Mouse (Mus musculus): ENCODE data around the gene Tbx6. TPM values are rescaled to one million over a fixed set of nuclear protein-coding genes. Genes with fewer than 3 reads are reported as not detected.

The Tbx6 gene
- polyA plus RNA-seq, 1 experiment from 2014 or later: 0.58 TPM

DNA sequence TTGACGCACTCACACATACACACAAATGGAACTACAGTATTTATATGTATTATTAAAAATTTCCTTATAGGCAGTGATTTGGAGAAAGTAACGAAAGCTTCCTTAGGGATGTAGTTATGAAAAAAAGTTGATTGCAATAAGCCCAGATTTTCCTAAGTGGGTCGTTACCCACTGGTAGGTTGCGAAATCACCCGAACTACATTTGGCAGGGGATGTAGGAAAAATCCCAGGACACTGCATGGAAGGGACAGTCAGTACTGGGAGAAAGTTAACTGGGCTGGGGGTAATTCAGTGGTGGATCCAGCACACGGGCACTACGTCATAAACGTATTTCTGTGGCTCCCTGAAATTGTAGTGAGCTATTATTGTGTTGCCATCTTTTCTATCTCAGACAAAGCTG is 35.2 kb downstream of the Tbx6 start:
- Histone ChIP-seq H3K9ac (ENCODE audit: low read length) (no peak overlapping the region), H3K4me3 (ENCODE audit: low read length) (no peak overlapping the region), H3K4me1 (ENCODE audit: control insufficient read depth, insufficient read depth, low read length) (no peaks in the 10 kb centered on the region), H3K4me2 (ENCODE audit: low read depth, low read length) (no peak overlapping the region), H3K27ac (ENCODE audit: low read length) (no peak overlapping the region), H3K36me3 (ENCODE audit: control insufficient read depth, insufficient read depth) (no peaks in the 10 kb centered on the region), H3K9me3 (replicated peaks; ENCODE audit: control insufficient read depth, low read length) (no peaks in the 10 kb centered on the region), H3K27me3 (ENCODE audit: control insufficient read depth, insufficient read depth, low read length) (no peaks in the 10 kb centered on the region)
- WGBS: 85% methylated on average over 8 of the region's 8 CpGs
- ATAC-seq (replicated peaks; ENCODE audit: extremely low read depth, insufficient read depth, low FRiP score): no peak

DNA sequence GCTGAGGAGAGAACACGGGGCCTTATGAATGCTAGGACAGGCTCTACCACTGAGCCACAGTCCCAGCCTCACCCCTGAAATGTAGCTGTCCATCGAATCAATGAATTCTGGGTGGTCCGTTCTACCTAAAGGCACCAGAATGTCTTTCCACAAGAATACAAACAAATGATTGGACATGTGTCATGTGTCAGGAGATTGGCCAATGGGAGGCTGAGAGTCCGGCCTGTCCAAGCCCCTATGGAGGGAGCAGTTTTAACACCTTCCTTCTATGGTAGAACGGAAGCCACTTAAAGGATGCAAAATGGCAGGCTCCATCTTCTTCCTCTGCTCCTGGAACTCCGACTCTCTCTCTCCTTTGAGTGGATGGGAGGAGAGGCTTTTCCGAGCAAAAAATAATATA is 36.3 kb downstream of the Tbx6 start:
- 79% methylated on average over 7 of the region's 7 CpGs for WGBS
- Histone ChIP-seq H3K36me3 (ENCODE audit: control insufficient read depth, insufficient read depth) (no peaks in the 10 kb centered on the region), H3K4me3 (ENCODE audit: low read length) (no peak overlapping the region), H3K27ac (ENCODE audit: low read length) (no peak overlapping the region), H3K4me2 (ENCODE audit: low read depth, low read length) (no peak overlapping the region), H3K27me3 (ENCODE audit: control insufficient read depth, insufficient read depth, low read length) (peaks cover 5% of the 10 kb centered on the region), H3K4me1 (ENCODE audit: control insufficient read depth, insufficient read depth, low read length) (peaks cover 2% of the 10 kb centered on the region), H3K9ac (ENCODE audit: low read length) (no peak overlapping the region), H3K9me3 (replicated peaks; ENCODE audit: control insufficient read depth, low read length) (no peaks in the 10 kb centered on the region)
- ATAC-seq (replicated peaks; ENCODE audit: extremely low read depth, insufficient read depth, low FRiP score): no peak

DNA sequence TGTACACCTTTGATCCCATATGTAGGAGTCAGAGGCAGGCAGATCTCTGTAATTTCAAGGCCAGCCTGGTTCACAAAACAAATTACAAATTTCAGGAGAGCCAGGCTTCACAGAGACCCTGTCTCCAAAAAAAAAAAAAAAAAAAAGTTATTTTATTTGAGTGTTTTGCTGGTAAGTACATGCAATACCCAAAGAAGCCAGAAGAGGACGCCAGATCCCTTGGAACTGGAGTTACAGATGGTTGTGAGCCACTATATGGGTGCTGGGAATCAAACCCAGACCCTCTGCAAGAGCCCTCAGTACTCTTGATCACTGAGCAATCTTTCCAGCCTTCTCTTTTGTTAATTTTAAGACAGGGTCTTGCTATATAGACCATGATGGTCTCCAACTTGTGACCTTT is 37.5 kb downstream of the Tbx6 start:
- no peak overlapping the region for H3K4me2 ChIP-seq (ENCODE audit: low read depth, low read length)
- WGBS: 16% methylated on average over 1 of the region's 1 CpGs
- peaks cover 9% of the 10 kb centered on the region for H3K4me1 ChIP-seq (ENCODE audit: control insufficient read depth, insufficient read depth, low read length)
- no peaks in the 10 kb centered on the region for H3K9me3 ChIP-seq (replicated peaks; ENCODE audit: control insufficient read depth, low read length)
- H3K4me3 ChIP-seq (ENCODE audit: low read length): no peak overlapping the region
- no peak for ATAC-seq (replicated peaks; ENCODE audit: extremely low read depth, insufficient read depth, low FRiP score)
- no peaks in the 10 kb centered on the region for H3K36me3 ChIP-seq (ENCODE audit: control insufficient read depth, insufficient read depth)
- H3K27ac ChIP-seq (ENCODE audit: low read length): no peak overlapping the region
- H3K9ac ChIP-seq (ENCODE audit: low read length): no peak overlapping the region
- peaks cover 16% of the 10 kb centered on the region for H3K27me3 ChIP-seq (ENCODE audit: control insufficient read depth, insufficient read depth, low read length)

DNA sequence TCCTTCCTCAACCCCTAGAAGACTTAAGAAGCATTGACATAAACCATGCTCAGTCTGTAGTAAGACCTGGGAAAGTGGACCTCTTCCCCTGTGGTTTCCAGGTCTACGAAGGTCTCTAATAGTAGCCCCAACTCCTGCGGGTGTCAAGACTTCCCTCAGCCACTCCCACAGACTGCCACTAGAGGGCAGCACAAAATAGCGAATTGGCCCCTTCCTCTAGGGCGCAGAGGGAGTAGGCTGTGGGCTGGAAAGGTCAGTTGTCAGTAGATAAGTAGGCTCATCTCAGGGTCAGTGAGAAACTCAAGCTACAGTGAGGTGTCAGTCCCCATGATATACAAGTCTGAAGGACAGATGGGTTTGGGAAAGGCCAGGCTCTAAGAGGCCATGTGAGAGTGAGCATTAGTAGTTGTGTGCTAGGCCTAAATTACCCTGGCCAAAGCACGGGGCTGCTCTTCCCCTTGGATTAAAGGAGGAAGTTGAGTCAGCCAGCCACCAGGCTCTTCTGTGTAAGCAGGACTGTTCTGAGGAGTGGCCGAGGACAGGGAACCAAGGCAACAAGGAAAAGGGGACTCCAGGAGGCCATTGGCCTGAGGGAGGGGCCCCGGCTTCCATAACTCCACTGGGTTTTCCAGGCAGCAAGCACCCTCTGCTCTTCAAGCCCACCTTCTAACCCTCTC is 40.7 kb downstream of the Tbx6 start:
- peaks cover 9% of the 10 kb centered on the region for H3K4me1 ChIP-seq (ENCODE audit: control insufficient read depth, insufficient read depth, low read length)
- H3K36me3 ChIP-seq (ENCODE audit: control insufficient read depth, insufficient read depth): no peaks in the 10 kb centered on the region
- no peak overlapping the region for H3K4me2 ChIP-seq (ENCODE audit: low read depth, low read length)
- ATAC-seq (replicated peaks; ENCODE audit: extremely low read depth, insufficient read depth, low FRiP score): peak; percentile 64; the same call in 1 of the 2 replicates
- no peaks in the 10 kb centered on the region for H3K9me3 ChIP-seq (replicated peaks; ENCODE audit: control insufficient read depth, low read length)
- 18% methylated on average over 7 of the region's 7 CpGs for WGBS
- H3K4me3 ChIP-seq (ENCODE audit: low read length): no peak overlapping the region
- H3K9ac ChIP-seq (ENCODE audit: low read length): no peak overlapping the region
- H3K27me3 ChIP-seq (ENCODE audit: control insufficient read depth, insufficient read depth, low read length): peaks cover 27% of the 10 kb centered on the region
- no peak overlapping the region for H3K27ac ChIP-seq (ENCODE audit: low read length)

DNA sequence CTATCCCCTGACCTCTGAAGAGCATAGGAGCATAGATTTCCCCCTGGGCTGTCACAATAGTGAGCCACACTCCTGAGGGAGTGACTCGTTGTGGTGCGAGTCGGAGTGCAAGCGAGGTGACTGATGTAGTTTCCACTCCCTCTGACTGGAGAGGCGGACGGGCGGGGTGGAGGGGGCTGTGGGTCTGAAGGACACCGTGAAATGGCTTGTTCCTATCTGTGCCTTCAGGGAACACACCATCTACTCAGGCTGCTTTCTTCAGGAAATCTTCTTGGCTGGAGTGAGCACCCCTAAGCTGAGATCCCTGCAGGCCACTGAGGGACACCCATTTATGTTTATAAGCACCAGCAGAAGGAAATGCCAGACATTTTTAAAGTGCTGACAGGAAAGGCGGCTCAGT is 41.5 kb downstream of the Tbx6 start:
- Histone ChIP-seq H3K27me3 (ENCODE audit: control insufficient read depth, insufficient read depth, low read length) (peaks cover 29% of the 10 kb centered on the region), H3K9me3 (replicated peaks; ENCODE audit: control insufficient read depth, low read length) (no peaks in the 10 kb centered on the region), H3K27ac (ENCODE audit: low read length) (no peak overlapping the region), H3K4me2 (ENCODE audit: low read depth, low read length) (peak overlapping the region; percentile 49; the same call in 1 of the 2 replicates), H3K4me3 (ENCODE audit: low read length) (no peak overlapping the region; the same call in 1 of the 2 replicates), H3K4me1 (ENCODE audit: control insufficient read depth, insufficient read depth, low read length) (peaks cover 9% of the 10 kb centered on the region), H3K9ac (ENCODE audit: low read length) (no peak overlapping the region), H3K36me3 (ENCODE audit: control insufficient read depth, insufficient read depth) (no peaks in the 10 kb centered on the region)
- WGBS: 22% methylated on average over 9 of the region's 9 CpGs
- ATAC-seq (replicated peaks; ENCODE audit: extremely low read depth, insufficient read depth, low FRiP score): no peak

DNA sequence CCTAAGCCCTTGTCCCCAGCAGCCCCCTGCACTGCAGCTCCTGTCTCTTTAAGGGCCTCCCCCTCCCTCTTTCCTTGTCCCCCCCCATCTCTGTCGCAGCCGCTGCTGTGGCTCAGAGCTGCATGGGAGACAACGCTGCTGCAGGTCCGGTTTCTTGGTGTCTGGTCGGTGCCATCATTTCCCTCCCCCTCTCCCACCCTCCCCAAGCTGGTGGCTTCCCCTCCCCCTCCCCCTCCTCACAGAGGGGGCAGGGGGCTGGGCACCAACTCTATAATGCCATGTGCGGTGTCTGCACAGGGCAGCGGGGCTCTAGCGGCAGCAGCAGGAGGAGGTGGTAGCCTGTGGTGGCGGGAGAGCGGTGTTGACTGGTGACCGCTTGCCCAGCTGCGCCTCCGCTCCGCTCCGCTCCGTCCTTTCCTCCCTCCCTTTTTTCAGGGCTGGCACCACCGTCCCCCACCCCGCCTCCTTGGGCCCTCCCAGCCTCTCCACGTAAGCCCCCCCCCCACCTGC is 42.0 kb downstream of the Tbx6 start:
- WGBS: 4% methylated on average over 16 of the region's 19 CpGs
- H3K9me3 ChIP-seq (replicated peaks; ENCODE audit: control insufficient read depth, low read length): no peaks in the 10 kb centered on the region
- peaks cover 29% of the 10 kb centered on the region for H3K27me3 ChIP-seq (ENCODE audit: control insufficient read depth, insufficient read depth, low read length)
- no peak for ATAC-seq (replicated peaks; ENCODE audit: extremely low read depth, insufficient read depth, low FRiP score)
- H3K36me3 ChIP-seq (ENCODE audit: control insufficient read depth, insufficient read depth): no peaks in the 10 kb centered on the region
- H3K4me3 ChIP-seq (ENCODE audit: low read length): peak overlapping the region; percentile 34
- no peak overlapping the region for H3K9ac ChIP-seq (ENCODE audit: low read length)
- H3K27ac ChIP-seq (ENCODE audit: low read length): no peak overlapping the region
- H3K4me2 ChIP-seq (ENCODE audit: low read depth, low read length): peak overlapping the region; percentile 49
- peaks cover 9% of the 10 kb centered on the region for H3K4me1 ChIP-seq (ENCODE audit: control insufficient read depth, insufficient read depth, low read length)

DNA sequence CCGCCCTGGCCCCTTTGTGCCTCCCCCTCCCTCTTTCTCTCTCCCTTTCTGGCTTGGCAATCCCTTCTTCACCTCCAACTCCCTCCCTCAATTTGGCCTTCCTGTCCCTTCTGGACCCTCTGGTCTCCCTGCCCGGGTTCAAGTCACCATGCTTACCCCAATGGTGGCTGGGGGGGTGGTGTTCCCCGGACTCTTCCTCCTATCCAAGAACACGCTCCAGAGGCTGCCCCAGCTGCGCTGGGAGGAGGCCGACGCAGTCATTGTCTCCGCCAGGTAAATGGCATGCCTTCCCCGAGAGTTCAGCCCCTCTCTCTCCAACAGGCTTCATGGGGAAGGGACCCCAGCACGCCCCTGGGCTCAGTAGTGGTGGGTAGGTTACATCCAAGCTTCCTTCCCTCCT is 42.7 kb downstream of the Tbx6 start:
- H3K27ac ChIP-seq (ENCODE audit: low read length): no peak overlapping the region
- H3K27me3 ChIP-seq (ENCODE audit: control insufficient read depth, insufficient read depth, low read length): peaks cover 29% of the 10 kb centered on the region
- H3K4me2 ChIP-seq (ENCODE audit: low read depth, low read length): no peak overlapping the region
- H3K36me3 ChIP-seq (ENCODE audit: control insufficient read depth, insufficient read depth): no peaks in the 10 kb centered on the region
- H3K4me3 ChIP-seq (ENCODE audit: low read length): no peak overlapping the region
- H3K9ac ChIP-seq (ENCODE audit: low read length): no peak overlapping the region
- no peak for ATAC-seq (replicated peaks; ENCODE audit: extremely low read depth, insufficient read depth, low FRiP score)
- H3K4me1 ChIP-seq (ENCODE audit: control insufficient read depth, insufficient read depth, low read length): peaks cover 9% of the 10 kb centered on the region
- 21% methylated on average over 10 of the region's 10 CpGs for WGBS
- no peaks in the 10 kb centered on the region for H3K9me3 ChIP-seq (replicated peaks; ENCODE audit: control insufficient read depth, low read length)

DNA sequence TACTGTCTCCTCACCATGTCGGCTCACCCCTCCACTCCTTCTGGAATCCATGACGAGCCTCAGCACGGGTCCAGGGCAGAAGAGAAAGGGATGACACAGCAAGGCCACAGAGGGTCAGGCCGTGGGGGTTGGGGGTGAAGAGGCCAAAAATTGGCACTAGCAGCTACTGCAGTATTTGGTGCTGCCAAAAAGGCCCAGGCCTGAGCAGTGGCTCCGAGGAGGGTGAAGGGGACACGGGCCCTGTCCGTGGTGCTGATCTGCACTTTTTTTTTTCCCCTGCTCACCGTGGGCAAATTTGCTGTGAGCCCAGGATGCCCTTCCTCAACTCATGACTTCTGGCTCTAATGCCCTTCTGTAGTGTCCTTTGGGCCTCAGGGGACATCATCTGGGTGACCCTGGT is 44.1 kb downstream of the Tbx6 start:
- no peak for ATAC-seq (replicated peaks; ENCODE audit: extremely low read depth, insufficient read depth, low FRiP score)
- H3K27me3 ChIP-seq (ENCODE audit: control insufficient read depth, insufficient read depth, low read length): peaks cover 31% of the 10 kb centered on the region
- no peak overlapping the region for H3K9ac ChIP-seq (ENCODE audit: low read length)
- no peak overlapping the region for H3K27ac ChIP-seq (ENCODE audit: low read length)
- H3K4me1 ChIP-seq (ENCODE audit: control insufficient read depth, insufficient read depth, low read length): peaks cover 9% of the 10 kb centered on the region
- 18% methylated on average over 8 of the region's 8 CpGs for WGBS
- H3K36me3 ChIP-seq (ENCODE audit: control insufficient read depth, insufficient read depth): no peaks in the 10 kb centered on the region
- no peak overlapping the region for H3K4me3 ChIP-seq (ENCODE audit: low read length)
- H3K4me2 ChIP-seq (ENCODE audit: low read depth, low read length): no peak overlapping the region
- H3K9me3 ChIP-seq (replicated peaks; ENCODE audit: control insufficient read depth, low read length): no peaks in the 10 kb centered on the region

DNA sequence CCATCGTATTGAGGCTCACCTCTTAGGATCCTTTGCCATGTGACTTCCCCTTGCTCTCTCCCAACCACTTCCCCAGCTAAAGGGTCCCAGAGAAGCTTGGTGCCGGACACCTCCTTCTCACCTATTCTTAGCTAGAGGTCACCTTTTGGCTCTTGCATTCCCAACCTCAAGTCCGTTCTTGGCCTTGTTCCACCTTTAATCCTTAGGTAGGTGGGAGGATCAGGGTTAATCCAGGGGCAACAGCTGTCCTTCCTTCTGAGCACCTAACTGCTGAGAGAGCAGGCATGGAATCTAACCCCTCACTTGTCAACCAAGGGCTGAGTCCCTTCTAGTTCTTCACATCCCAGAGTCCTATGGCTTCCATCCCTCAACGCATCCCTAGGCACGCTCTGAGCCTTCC is 44.7 kb downstream of the Tbx6 start:
- H3K9ac ChIP-seq (ENCODE audit: low read length): no peak overlapping the region
- peaks cover 36% of the 10 kb centered on the region for H3K27me3 ChIP-seq (ENCODE audit: control insufficient read depth, insufficient read depth, low read length)
- no peak for ATAC-seq (replicated peaks; ENCODE audit: extremely low read depth, insufficient read depth, low FRiP score)
- no peaks in the 10 kb centered on the region for H3K36me3 ChIP-seq (ENCODE audit: control insufficient read depth, insufficient read depth)
- H3K4me3 ChIP-seq (ENCODE audit: low read length): no peak overlapping the region
- H3K9me3 ChIP-seq (replicated peaks; ENCODE audit: control insufficient read depth, low read length): no peaks in the 10 kb centered on the region
- peaks cover 9% of the 10 kb centered on the region for H3K4me1 ChIP-seq (ENCODE audit: control insufficient read depth, insufficient read depth, low read length)
- H3K27ac ChIP-seq (ENCODE audit: low read length): no peak overlapping the region
- no peak overlapping the region for H3K4me2 ChIP-seq (ENCODE audit: low read depth, low read length)
- 51% methylated on average over 5 of the region's 5 CpGs for WGBS

All from heart, embryonic 16.5 days (tissue).